Mouse (Mus musculus): ENCODE results near the gene Ifna5.
"Not testable (repeated sequence)": the region's sequence is repeated elsewhere in the genome, so short reads cannot be mapped to it uniquely, and the experiment has no call there.

DNA sequence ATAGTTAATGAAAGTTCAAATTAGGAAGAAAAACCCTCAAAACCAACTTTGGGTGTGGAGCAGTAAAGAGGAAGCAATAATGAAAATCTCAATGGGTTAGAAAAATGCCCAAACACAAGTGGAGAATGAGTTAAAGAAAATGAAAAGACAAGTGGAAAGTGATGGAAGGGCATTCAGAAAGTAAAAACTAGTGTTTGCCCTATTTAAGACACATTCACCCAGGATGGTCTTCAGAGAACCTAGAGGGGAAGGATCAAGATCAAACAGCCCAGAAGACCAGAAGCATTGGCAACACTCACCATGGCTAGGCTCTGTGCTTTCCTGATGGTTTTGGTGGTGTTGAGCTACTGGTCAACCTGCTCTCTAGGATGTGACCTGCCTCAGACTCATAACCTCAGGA, 8.2 kb upstream of the Ifna5 start, which contains the start of gene Ifna6:
- not testable (repeated sequence) for TF ChIP-seq POLR2A, CTCF (IDR thresholded peaks at IDR 0.05; ENCODE audit: extremely low read depth, insufficient read depth, low read length)

Data from cortical plate, adult 2 months (tissue).